In genomic region chr1:97632545-97633256, GRCm38 (mm10) we compare ENCODE assay signal across 17 mouse cellular contexts. TPM values are rescaled to one million over a fixed set of nuclear protein-coding genes. Genes with fewer than 3 reads are reported as not detected.
DNase-seq lines count a peak whose midpoint lies in the region; ATAC-seq lines count a peak whose summit lies in the region.
"Had no signal": no experiment of that assay in that cellular context is flagged by ENCODE, and none has a peak within 500 bp of the region (broad histone marks: within the 10 kb centered on the region; RNA-seq: fewer than 3 reads in every experiment).

No protein-coding gene starts in this region.

- peak overlapping the region; percentile 74 for H3K27ac ChIP-seq in liver, embryonic 13.5 days
- H3K27ac ChIP-seq in hindbrain, embryonic 13.5 days: no peak overlapping the region
- H3K27ac ChIP-seq: hindbrain, embryonic 10.5 days; kidney, postnatal 0 days; limb, embryonic 15.5 days had no signal

- peak overlapping the region; percentile 4; the same call in 1 of the 2 replicates for H3K9ac ChIP-seq in liver, embryonic 13.5 days
- H3K9ac ChIP-seq in hindbrain, embryonic 13.5 days: no peak overlapping the region
- H3K9ac ChIP-seq: limb, embryonic 15.5 days had no signal

- peak overlapping the region; percentile 22 for H3K4me2 ChIP-seq in liver, embryonic 13.5 days
- H3K4me2 ChIP-seq in hindbrain, embryonic 13.5 days: no peak overlapping the region
- H3K4me2 ChIP-seq: limb, embryonic 15.5 days; midbrain, embryonic 11.5 days had no signal

- H3K9me3 ChIP-seq in liver, embryonic 13.5 days (replicated peaks): no peaks in the 10 kb centered on the region
- H3K9me3 ChIP-seq in hindbrain, embryonic 13.5 days: no peaks in the 10 kb centered on the region
- H3K9me3 ChIP-seq: hindbrain, embryonic 10.5 days; limb, embryonic 15.5 days had no signal

- no peak overlapping the region for H3K4me3 ChIP-seq in liver, embryonic 13.5 days (replicated peaks)
- H3K4me3 ChIP-seq in hindbrain, embryonic 13.5 days: no peak overlapping the region
- H3K4me3 ChIP-seq: hindbrain, embryonic 10.5 days; limb, embryonic 15.5 days had no signal

- 29% methylated on average over 11 of the region's 11 CpGs for WGBS in liver, embryonic 13.5 days (ENCODE audit: insufficient replicate concordance)
- WGBS in hindbrain, embryonic 13.5 days: 89% methylated on average over 11 of the region's 11 CpGs

- no peaks in the 10 kb centered on the region for H3K27me3 ChIP-seq in liver, embryonic 13.5 days
- H3K27me3 ChIP-seq in hindbrain, embryonic 13.5 days: no peaks in the 10 kb centered on the region
- H3K27me3 ChIP-seq: limb, embryonic 15.5 days; Patski had no signal

- peak; percentile 85 for DNase-seq in MEL-GATA-1-ER (ENCODE audit: extremely low read depth, low read depth)
- peak; percentile 64 for DNase-seq in liver, embryonic 13.5 days
- no peak for DNase-seq in ovary, adult 18-20 months (ENCODE audit: low spot score)
- DNase-seq: adrenal gland, postnatal 14 days; cerebellum, adult 2 months; gastrocnemius, postnatal 14 days; kidney, adult 18-20 months; right cerebral cortex, adult 18-20 months had no signal

- peak; percentile 91 for ATAC-seq in erythroblast, adult 5-6 weeks (replicated peaks; ENCODE audit: low FRiP score, poor library complexity, severe bottlenecking)
- peak; percentile 91 for ATAC-seq in liver, embryonic 13.5 days (ENCODE audit: low read depth)
- peak; percentile 93 for ATAC-seq in megakaryocyte-erythroid progenitor cell, adult 5-6 weeks (replicated peaks; ENCODE audit: low FRiP score, low TSS enrichment, poor library complexity, severe bottlenecking)
- no peak for ATAC-seq in hindbrain, embryonic 13.5 days (ENCODE audit: low FRiP score)
- ATAC-seq in activated CD4-positive, CD25-positive, alpha-beta regulatory T cell, adult 4 months: no peak
- ATAC-seq: Patski had no signal

- peaks cover 39% of the 10 kb centered on the region for H3K4me1 ChIP-seq in liver, embryonic 13.5 days (replicated peaks)
- H3K4me1 ChIP-seq in hindbrain, embryonic 13.5 days (replicated peaks): peaks cover 19% of the 10 kb centered on the region
- H3K4me1 ChIP-seq: limb, embryonic 15.5 days had no signal

- peaks cover 33% of the 10 kb centered on the region for H3K36me3 ChIP-seq in liver, embryonic 13.5 days
- no peaks in the 10 kb centered on the region for H3K36me3 ChIP-seq in hindbrain, embryonic 13.5 days
- H3K36me3 ChIP-seq: limb, embryonic 15.5 days had no signal

RNA-seq across cellular contexts. Expression of gene D1Ertd622e, which starts 29.2 kb away (rescaled TPM):
- total RNA-seq in erythroblast, adult 5-6 weeks (2015; ENCODE audit: low replicate concordance): 59.6 and 64.9 TPM in 2 replicates
- total RNA-seq in erythroblast, adult 5-6 weeks (2017; ENCODE audit: low replicate concordance): 55.3 and 93.8 TPM in 2 replicates
- 40.9 and 51.1 TPM in 2 replicates for polyA plus RNA-seq in liver, embryonic 13.5 days (2015; fragmentation: Nextera tagmentation; extraction: Ambion mirVana)
- total RNA-seq in megakaryocyte-erythroid progenitor cell, adult 5-6 weeks (2014; fragmentation: Nextera tagmentation): 35.9 and 45.3 TPM in 2 replicates
- total RNA-seq in megakaryocyte-erythroid progenitor cell, adult 5-6 weeks (2017): 48.1 and 63.7 TPM in 2 replicates
- 50.4 and 51.8 TPM in 2 replicates for polyA plus RNA-seq in hindbrain, embryonic 13.5 days (2015; fragmentation: Nextera tagmentation; extraction: Ambion mirVana)
- polyA plus RNA-seq in activated CD4-positive, CD25-positive, alpha-beta regulatory T cell, adult 4 months (2017; shearing (Covaris generic)): 10 to 100 TPM; 25.0 to 26.6 TPM

Comparison
In these comparisons a context has a peak if more than half of its experiments do, and no peak if none do; other contexts are left out.
1. ATAC-seq: peak in erythroblast, adult 5-6 weeks (single experiment), liver, embryonic 13.5 days (single experiment) and megakaryocyte-erythroid progenitor cell, adult 5-6 weeks (single experiment); none in hindbrain, embryonic 13.5 days (single experiment) and activated CD4-positive, CD25-positive, alpha-beta regulatory T cell, adult 4 months (single experiment).